Mouse (Mus musculus) erythroblast, adult 5-6 weeks (primary cell): ENCODE measurements around the gene Ccdc122. TPM values are rescaled to one million over a fixed set of nuclear protein-coding genes. Genes with fewer than 3 reads are reported as not detected.
"Not testable (repeated sequence)": the region's sequence is repeated elsewhere in the genome, so short reads cannot be mapped to it uniquely, and the experiment has no call there.

Experiments
- ATAC-seq: replicated peaks from 2 replicates; pipeline ENCODE4 v1.8.0; 2016; ENCODE audit warnings: moderate number of reproducible peaks, mild to moderate bottlenecking, moderate TSS enrichment, inconsistent platforms; ENCODE audit not compliant: poor library complexity, low FRiP score, severe bottlenecking
- total RNA-seq, 2 experiments: library from RNA; stranded (forward) in 1 of 2; stranded (reverse) in 1 of 2; fragments of 150-400 nt in 1 of 2; fragments of 200-764, 138-1000 nt in 1 of 2; gene quantifications; 2 replicates each; pipeline versions ENCODE4 v1.2.3 to v1.2.4; 2015 to 2017; ENCODE audit warnings: low replicate concordance in 2 of 2

Gene Ccdc122
- 0.77 TPM in 1 of 2 replicates, not detected in the other for total RNA-seq (2015; ENCODE audit: low replicate concordance)
- total RNA-seq (2017; ENCODE audit: low replicate concordance): 1.6 and 2.1 TPM in 2 replicates

- peak; percentile 67 for ATAC-seq
Measured at GRCm38 (mm10) chr14:77036226-77037046, at the start of gene Ccdc122, which contains the start of gene Lacc1. Gene Ccdc122, plus strand, starts transcription at chr14:77036772. Gene Lacc1, minus strand, starts transcription at chr14:77036904.

GRCm38 (mm10) chr14:76990351-76990750, 46.2 kb upstream of the Ccdc122 start:
- not testable (repeated sequence) for ATAC-seq

- no peak for ATAC-seq
Measured at GRCm38 (mm10) chr14:77004740-77005139, 31.8 kb upstream of the Ccdc122 start.

- ATAC-seq: no peak
Measured at GRCm38 (mm10) chr14:77005566-77005965, 31.0 kb upstream of the Ccdc122 start.

GRCm38 (mm10) chr14:77008238-77008637, 28.3 kb upstream of the Ccdc122 start:
- ATAC-seq: no peak

GRCm38 (mm10) chr14:77011804-77012203, 24.8 kb upstream of the Ccdc122 start:
- no peak for ATAC-seq

- not testable (repeated sequence) for ATAC-seq
Measured at GRCm38 (mm10) chr14:77016783-77017182, 19.8 kb upstream of the Ccdc122 start.

GRCm38 (mm10) chr14:77017211-77017610, 19.4 kb upstream of the Ccdc122 start:
- ATAC-seq: no peak

GRCm38 (mm10) chr14:77024499-77024898, 12.1 kb upstream of the Ccdc122 start:
- ATAC-seq: no peak

GRCm38 (mm10) chr14:77029319-77030054, 7.1 kb upstream of the Ccdc122 start:
- ATAC-seq: no peak

GRCm38 (mm10) chr14:77030808-77031207, 5.8 kb upstream of the Ccdc122 start:
- ATAC-seq: no peak

GRCm38 (mm10) chr14:77032433-77032832, 4.1 kb upstream of the Ccdc122 start:
- no peak for ATAC-seq

GRCm38 (mm10) chr14:77033391-77033790, 3.2 kb upstream of the Ccdc122 start:
- ATAC-seq: no peak

GRCm38 (mm10) chr14:77034175-77034915, 2.2 kb upstream of the Ccdc122 start:
- no peak for ATAC-seq

- ATAC-seq: no peak
Measured at GRCm38 (mm10) chr14:77034970-77035369, 1.6 kb upstream of the Ccdc122 start.

GRCm38 (mm10) chr14:77037330-77037729, 758 bp downstream of the Ccdc122 start:
- no peak for ATAC-seq

GRCm38 (mm10) chr14:77037832-77038425, 1.4 kb downstream of the Ccdc122 start:
- no peak for ATAC-seq

- no peak for ATAC-seq
Measured at GRCm38 (mm10) chr14:77053288-77053687, 16.7 kb downstream of the Ccdc122 start.

- ATAC-seq: no peak
Measured at GRCm38 (mm10) chr14:77069361-77069760, 32.8 kb downstream of the Ccdc122 start.

- no peak for ATAC-seq
Measured at GRCm38 (mm10) chr14:77081248-77081647, 44.7 kb downstream of the Ccdc122 start.
